Mouse (Mus musculus) forebrain, embryonic 10.5 days (tissue): ENCODE measurements around the gene Samd4b. TPM values are rescaled to one million over a fixed set of nuclear protein-coding genes. Genes with fewer than 3 reads are reported as not detected.
A peak's percentile ranks its signal among the peaks of the same experiment; 100 is the strongest.

Experiments used
- DNase-seq: peaks from one replicate; pipeline ENCODE4 v3.0.0-alpha.2; 2017; ENCODE audit warnings: low spot score; ENCODE audit errors: extremely low spot score
- H3K27ac ChIP-seq: fragments of 300-500 bp; sonication (generic); 2 replicates; pipeline ENCODE4 v1.5.1; 2016; ENCODE audit warnings: mild to moderate bottlenecking
- H3K27me3 ChIP-seq: fragments of 300-500 bp; sonication (generic); 2 replicates; pipeline ENCODE4 v1.6.1; 2016; ENCODE audit warnings: mild to moderate bottlenecking; ENCODE audit not compliant: poor library complexity, severe bottlenecking
- H3K36me3 ChIP-seq: fragments of 300-500 bp; sonication (generic); replicated peaks from 2 replicates; pipeline ENCODE4 v1.6.1; 2016; ENCODE audit warnings: mild to moderate bottlenecking, moderate library complexity
- H3K4me1 ChIP-seq: fragments of 300-500 bp; sonication (generic); 2 replicates; pipeline ENCODE4 v1.6.1; 2016
- H3K4me3 ChIP-seq: fragments of 300-500 bp; sonication (generic); 2 replicates; pipeline ENCODE4 v1.5.1; 2016; ENCODE audit warnings: mild to moderate bottlenecking, moderate library complexity
- H3K9me3 ChIP-seq: fragments of 300-500 bp; sonication (generic); 2 replicates; pipeline ENCODE4 v1.6.1; 2016; ENCODE audit warnings: mild to moderate bottlenecking, moderate library complexity
- WGBS: fragments of 180-500 bp; shearing (Covaris S2); methylation state at CpG from one replicate; pipeline ENCODE4 v1.1.7; 2016; 5-methylcytosine and 5-hydroxymethylcytosine counted together
- polyA plus RNA-seq: library from polyadenylated mRNA; unstranded; fragments of >200 nt; fragmentation: Nextera tagmentation; extraction: Ambion mirVana; gene quantifications from 2 replicates; pipeline ENCODE4 v1.2.1, GENCODE M21; 2016

Samd4b gene
- polyA plus RNA-seq, 1 experiment from 2014 or later = 29.9 TPM

DNA sequence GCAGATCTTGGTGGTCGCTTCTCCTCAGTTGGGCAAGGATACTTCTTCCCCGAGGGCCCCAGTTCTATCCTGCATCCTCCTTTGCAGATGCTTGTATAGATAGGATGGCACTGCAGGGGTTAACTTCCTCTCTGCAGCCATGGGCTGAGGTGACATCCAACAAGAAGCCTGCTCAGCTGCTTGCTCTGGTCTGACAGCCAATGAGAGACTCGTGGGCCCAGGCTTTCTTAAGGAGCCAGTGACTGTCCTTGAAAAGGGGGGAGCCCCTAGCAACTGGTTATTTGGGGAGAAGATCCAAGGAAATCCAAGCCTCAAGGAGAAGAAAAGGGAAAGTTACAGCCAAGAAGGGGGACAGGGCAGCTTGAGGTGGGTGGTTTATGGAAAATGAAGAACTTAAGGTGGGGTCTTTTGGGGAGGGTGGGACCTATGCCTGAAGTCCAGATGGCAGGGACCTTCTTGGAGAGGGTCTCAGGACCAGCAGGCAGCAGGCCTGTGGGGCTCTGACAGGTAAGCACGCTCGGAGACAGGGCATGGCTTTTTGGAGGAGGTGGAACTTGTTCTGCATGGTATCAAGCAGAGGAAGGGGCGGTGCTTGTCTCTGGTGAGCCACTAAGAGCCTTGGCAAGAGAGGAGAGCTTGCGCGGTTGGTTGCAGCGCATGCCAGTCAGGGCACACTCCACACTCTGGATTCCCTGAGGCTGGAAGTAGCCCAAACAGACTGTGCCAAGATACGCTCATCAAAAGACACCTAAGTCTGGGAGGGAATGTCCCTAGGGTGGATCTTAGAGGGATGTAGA, 133.3 kb downstream of the Samd4b start:
- Histone ChIP-seq H3K27ac (no peak overlapping the region), H3K4me1 (peaks cover 33% of the 10 kb centered on the region), H3K4me3 (no peak overlapping the region), H3K9me3 (peaks cover 2% of the 10 kb centered on the region; the same call in 1 of the 2 replicates), H3K27me3 (peaks cover 46% of the 10 kb centered on the region), H3K36me3 (peaks cover 60% of the 10 kb centered on the region)
- no peak for DNase-seq
- WGBS = 66% methylated on average over 10 of the region's 10 CpGs

DNA sequence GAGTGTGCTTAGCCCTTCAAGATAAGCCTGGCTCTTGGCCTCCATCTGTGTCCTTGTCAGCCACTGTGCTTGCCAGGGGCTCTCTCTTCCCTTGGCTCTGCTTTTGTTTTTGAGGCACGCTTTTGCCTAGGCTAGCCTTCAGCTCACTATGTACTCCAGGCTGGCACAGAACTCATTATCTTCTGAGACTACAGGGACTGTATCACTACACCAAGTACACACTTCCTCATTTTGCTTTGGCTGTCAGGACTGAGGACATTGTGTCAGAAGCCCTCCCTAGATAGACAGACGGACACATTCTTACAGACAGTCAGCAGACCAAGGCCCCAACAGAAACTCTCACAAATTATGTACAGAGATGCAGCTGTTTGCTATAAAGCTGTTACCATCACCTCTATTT, 135.2 kb downstream of the Samd4b start:
- 95% methylated on average over 2 of the region's 2 CpGs for WGBS
- no peak for DNase-seq
- Histone ChIP-seq H3K27me3 (peaks cover 32% of the 10 kb centered on the region), H3K27ac (no peak overlapping the region), H3K9me3 (peaks cover 7% of the 10 kb centered on the region; the same call in 1 of the 2 replicates), H3K4me3 (no peak overlapping the region), H3K36me3 (peaks cover 78% of the 10 kb centered on the region), H3K4me1 (peaks cover 29% of the 10 kb centered on the region)

- 89% methylated on average over 5 of the region's 5 CpGs for WGBS
- peaks cover 8% of the 10 kb centered on the region; the same call in 1 of the 2 replicates for H3K27me3 ChIP-seq
- peaks cover 94% of the 10 kb centered on the region for H3K36me3 ChIP-seq
- no peak overlapping the region for H3K27ac ChIP-seq
- peaks cover 14% of the 10 kb centered on the region for H3K4me1 ChIP-seq
- H3K4me3 ChIP-seq = no peak overlapping the region
- DNase-seq = no peak
- H3K9me3 ChIP-seq = peaks cover 7% of the 10 kb centered on the region; the same call in 1 of the 2 replicates
Observed at GRCm38 (mm10) chr7:28460361-28460760, 137.6 kb downstream of the Samd4b start.

DNA sequence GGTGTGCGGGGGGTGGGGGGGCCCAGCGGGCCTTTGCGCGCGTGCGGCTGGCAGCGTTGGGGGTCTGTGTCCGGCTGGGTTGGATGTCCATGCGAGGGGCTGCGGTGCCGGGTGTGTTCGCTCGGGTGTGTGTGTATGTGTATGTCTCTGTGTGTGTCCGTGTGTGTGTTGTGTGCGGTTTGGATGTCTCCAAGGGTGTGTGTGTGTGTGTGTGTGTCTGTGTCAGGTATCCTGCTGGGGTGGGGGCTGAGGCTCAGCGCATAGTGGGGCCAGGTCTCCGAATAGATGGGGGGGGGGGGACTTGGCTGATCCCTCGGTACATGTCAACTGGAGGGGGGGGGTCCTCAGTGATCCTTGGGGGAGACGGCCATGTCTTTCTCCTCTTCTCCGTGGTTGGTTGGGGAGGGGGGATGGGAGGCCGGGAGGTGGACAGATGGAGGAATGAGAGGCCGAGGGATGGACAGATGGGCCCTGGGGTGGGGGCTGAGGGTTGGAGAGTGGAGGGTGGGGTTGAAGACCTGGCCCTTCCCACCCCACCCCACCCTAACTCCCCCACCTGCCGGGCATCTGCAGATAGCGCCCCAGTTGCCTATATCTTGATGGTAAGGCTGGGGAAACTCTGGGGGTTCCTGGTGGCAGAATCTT, 145.5 kb downstream of the Samd4b start:
- no peak for DNase-seq

DNA sequence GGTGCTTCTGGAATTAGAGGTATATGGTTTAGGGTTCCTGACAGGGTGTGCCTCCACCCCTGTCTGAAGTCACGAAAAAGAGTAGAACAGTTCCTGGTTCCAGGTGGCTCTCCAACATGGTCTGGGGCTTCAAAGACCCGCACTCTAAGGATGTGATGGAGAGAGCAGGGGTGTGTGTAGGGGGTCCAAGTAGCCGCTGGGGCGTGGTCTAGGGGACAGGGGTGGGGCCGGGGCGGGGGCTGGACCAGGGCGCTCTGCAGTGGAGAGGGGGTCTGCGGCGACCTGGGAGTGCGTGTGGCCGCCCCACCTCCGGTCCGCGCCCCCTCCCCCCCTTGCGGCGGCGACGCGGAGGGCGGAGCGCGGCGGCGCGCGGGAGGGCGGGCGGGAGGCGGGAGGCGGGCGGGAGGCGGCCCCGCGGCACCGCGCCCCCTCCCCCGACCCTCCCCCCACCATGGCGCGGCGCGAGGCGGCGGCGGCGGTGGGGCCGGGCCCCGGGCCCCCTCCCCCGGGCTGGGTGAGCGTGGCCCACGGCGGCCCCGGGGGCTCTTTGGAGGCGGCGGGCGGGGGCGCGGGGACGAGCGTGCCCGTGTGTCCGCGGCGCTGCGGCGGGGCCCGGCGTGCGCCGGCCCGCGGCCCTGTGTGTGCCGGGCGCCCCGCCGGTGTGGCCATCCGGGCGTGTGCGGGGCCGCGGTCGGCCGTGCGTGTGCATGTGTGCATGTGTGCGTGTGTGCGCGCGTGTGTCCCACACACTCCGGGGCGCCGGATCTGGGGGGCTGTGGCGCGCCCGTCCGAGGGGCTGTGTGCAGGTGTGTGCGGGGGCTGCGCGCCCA, 146.2 kb downstream of the Samd4b start, which contains the start of gene Lrfn1:
Gene Lrfn1 (plus strand): TSS at position 450 of the 830 bp plus-strand sequence.
- WGBS = under 1% methylated on average over 65 of the region's 97 CpGs
- DNase-seq = peak; percentile 53
- H3K4me1 ChIP-seq = peaks cover 36% of the 10 kb centered on the region

More for the DNA sequence above, 145.5 kb downstream of the Samd4b start:
- Histone ChIP-seq H3K27ac (peak overlapping the region; percentile 91), H3K36me3 (peaks cover 34% of the 10 kb centered on the region), H3K9me3 (no peaks in the 10 kb centered on the region), H3K4me1 (peaks cover 28% of the 10 kb centered on the region), H3K4me3 (peak overlapping the region; percentile 96), H3K27me3 (no peaks in the 10 kb centered on the region)
- 3% methylated on average over 23 of the region's 24 CpGs for WGBS

GRCm38 (mm10) chr7:28447865-28448820, 149.8 kb downstream of the Samd4b start:
- no peak overlapping the region for H3K4me3 ChIP-seq
- H3K9me3 ChIP-seq = no peaks in the 10 kb centered on the region
- H3K27me3 ChIP-seq = peaks cover 8% of the 10 kb centered on the region
- 66% methylated on average over 13 of the region's 13 CpGs for WGBS
- H3K4me1 ChIP-seq = peaks cover 32% of the 10 kb centered on the region
- no peak overlapping the region for H3K27ac ChIP-seq
- no peaks in the 10 kb centered on the region for H3K36me3 ChIP-seq
- DNase-seq = no peak

More for the DNA sequence above, 146.2 kb downstream of the Samd4b start, which contains the start of gene Lrfn1:
- no peaks in the 10 kb centered on the region; the same call in 1 of the 2 replicates for H3K27me3 ChIP-seq
- peak within 1 kb of the TSS; percentile 91 for H3K27ac ChIP-seq
- H3K9me3 ChIP-seq = no peaks in the 10 kb centered on the region
- H3K36me3 ChIP-seq = peaks cover 28% of the 10 kb centered on the region
- peak within 1 kb of the TSS; percentile 96 for H3K4me3 ChIP-seq

GRCm38 (mm10) chr7:28447101-28447830, 150.7 kb downstream of the Samd4b start:
- Histone ChIP-seq H3K4me1 (peaks cover 24% of the 10 kb centered on the region), H3K4me3 (peak overlapping the region; percentile 14; the same call in 1 of the 2 replicates), H3K9me3 (no peaks in the 10 kb centered on the region), H3K27me3 (peaks cover 8% of the 10 kb centered on the region), H3K27ac (peak overlapping the region; percentile 58), H3K36me3 (no peaks in the 10 kb centered on the region)
- no peak for DNase-seq
- 17% methylated on average over 12 of the region's 12 CpGs for WGBS

GRCm38 (mm10) chr7:28446446-28446845, 151.5 kb downstream of the Samd4b start:
- 8% methylated on average over 12 of the region's 12 CpGs for WGBS
- peak; percentile 85 for DNase-seq
- Histone ChIP-seq H3K27me3 (peaks cover 8% of the 10 kb centered on the region), H3K4me3 (0 out of 2 replicates have a peak overlapping the region, but pooled peaks have one; percentile 14), H3K27ac (no peak overlapping the region), H3K9me3 (no peaks in the 10 kb centered on the region), H3K36me3 (no peaks in the 10 kb centered on the region), H3K4me1 (peaks cover 19% of the 10 kb centered on the region)

- Histone ChIP-seq H3K27ac (no peak overlapping the region), H3K36me3 (no peaks in the 10 kb centered on the region), H3K4me3 (no peak overlapping the region), H3K9me3 (no peaks in the 10 kb centered on the region), H3K27me3 (peaks cover 8% of the 10 kb centered on the region), H3K4me1 (peaks cover 18% of the 10 kb centered on the region)
- 90% methylated on average over 13 of the region's 13 CpGs for WGBS
- no peak for DNase-seq
Observed at GRCm38 (mm10) chr7:28444344-28444974, 153.5 kb downstream of the Samd4b start.

DNA sequence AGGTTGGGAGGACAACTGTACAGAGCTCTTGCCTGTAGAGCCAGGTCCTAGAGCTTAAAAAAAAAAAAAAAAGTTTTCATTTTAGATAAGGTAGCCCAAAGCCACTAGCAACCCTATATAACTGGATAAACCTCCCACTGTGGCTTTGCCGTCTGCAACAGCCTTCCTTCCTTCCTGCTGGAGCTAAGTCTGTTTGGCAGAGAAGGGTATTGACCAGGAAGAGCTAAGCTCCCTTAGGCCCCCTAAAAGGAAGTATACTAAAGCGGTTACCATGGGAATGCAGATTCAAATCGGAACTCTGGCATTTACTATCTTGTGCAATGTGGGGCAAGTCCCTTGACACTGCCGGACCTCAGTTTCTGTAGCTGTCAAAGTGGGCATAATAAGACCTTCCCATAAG, 155.3 kb downstream of the Samd4b start:
- peaks cover 13% of the 10 kb centered on the region for H3K4me1 ChIP-seq
- H3K9me3 ChIP-seq = no peaks in the 10 kb centered on the region
- H3K36me3 ChIP-seq = no peaks in the 10 kb centered on the region
- DNase-seq = no peak
- WGBS = 55% methylated on average over 4 of the region's 4 CpGs
- no peak overlapping the region for H3K4me3 ChIP-seq
- H3K27ac ChIP-seq = no peak overlapping the region
- peaks cover 8% of the 10 kb centered on the region for H3K27me3 ChIP-seq
